Mouse (Mus musculus): ENCODE data around the gene Riox1.

- TF ChIP-seq POLR2A (IDR thresholded peaks at IDR 0.05; ENCODE audit: low read depth, low read length) (no peak), CTCF (IDR thresholded peaks at IDR 0.05; ENCODE audit: extremely low read depth, insufficient read length, insufficient replicate concordance, low read depth, low read length) (no peak)
Observed at GRCm38 (mm10) chr12:83923486-83923859, 26.9 kb upstream of the Riox1 start.
